Mouse (Mus musculus): ENCODE results near the gene Itpr2.

DNA sequence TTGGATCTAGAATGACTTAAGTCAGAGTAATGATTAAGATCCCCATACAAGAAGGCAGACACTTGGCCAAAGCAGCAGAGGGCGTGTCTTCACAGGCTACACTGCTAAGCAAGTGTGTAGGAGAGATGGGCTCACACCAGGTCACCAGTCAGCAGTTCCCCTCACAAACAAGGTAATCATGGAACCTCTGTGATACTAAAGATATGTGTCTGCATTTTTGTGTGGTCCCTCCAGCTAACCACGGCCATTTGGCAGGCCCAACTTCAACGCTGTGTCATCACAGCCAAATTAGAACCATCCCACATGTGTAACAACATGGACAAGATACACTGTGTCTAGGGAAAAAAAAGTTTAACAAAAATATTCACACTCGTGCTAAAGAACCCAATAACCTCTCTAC lies 106.4 kb downstream of the Itpr2 start:
- TF ChIP-seq POLR2AphosphoS5 (IDR thresholded peaks at IDR 0.05; ENCODE audit: insufficient replicate concordance, low read depth, low read length) (no peak), TAL1 (conservative IDR thresholded peaks at IDR 0.05; ENCODE audit: low read depth, low read length) (no peak), CTCF (IDR thresholded peaks at IDR 0.05; ENCODE audit: low read depth, low read length) (no peak)

Measured in G1E (cell line).